Comparison of ENCODE assay signal across 27 mouse cellular contexts in the genomic region with DNA sequence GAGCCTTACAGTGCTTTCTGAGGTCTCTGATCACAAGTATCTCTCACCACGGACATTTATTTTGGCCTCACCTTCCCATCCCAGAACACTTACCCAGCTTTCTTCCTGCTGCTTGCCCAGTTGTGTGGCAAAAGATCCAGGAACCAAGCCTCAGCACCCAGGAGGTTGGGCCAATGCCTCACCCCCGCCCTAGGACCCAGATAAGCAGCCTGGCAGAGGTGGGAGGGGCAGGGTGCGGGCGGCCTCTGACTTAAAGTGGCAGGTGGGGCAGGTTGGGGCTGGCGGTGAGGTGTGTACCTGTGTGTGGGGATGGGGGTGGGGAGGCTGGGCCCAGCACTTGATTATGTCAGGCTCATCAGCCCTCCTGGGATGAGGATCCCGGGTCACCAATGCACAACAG. TPM values are rescaled to one million over a fixed set of nuclear protein-coding genes. Genes with fewer than 3 reads are reported as not detected.
DNase-seq lines count a peak whose midpoint lies in the region; ATAC-seq and TF ChIP-seq lines count a peak whose summit lies in the region.
"Had no signal": no experiment of that assay in that cellular context is flagged by ENCODE, and none has a peak within 500 bp of the region (broad histone marks: within the 10 kb centered on the region; RNA-seq: fewer than 3 reads in every experiment).

No protein-coding gene starts in this region.

- H3K9ac ChIP-seq in stomach, embryonic 14.5 days (replicated peaks; ENCODE audit: low read depth, low read length): no peak overlapping the region
- H3K9ac ChIP-seq: limb, embryonic 15.5 days had no signal

- no peaks in the 10 kb centered on the region for H3K9me3 ChIP-seq in stomach, embryonic 14.5 days (ENCODE audit: control insufficient read depth, low read depth, low read length)
- H3K9me3 ChIP-seq: embryonic facial prominence, embryonic 10.5 days; limb, embryonic 15.5 days had no signal

- peaks cover 10% of the 10 kb centered on the region; the same call in 1 of the 2 replicates for H3K4me1 ChIP-seq in stomach, embryonic 14.5 days (ENCODE audit: control insufficient read depth, insufficient read depth, low read length)

- H3K4me3 ChIP-seq in stomach, embryonic 14.5 days (ENCODE audit: low read depth, low read length): no peak overlapping the region
- H3K4me3 ChIP-seq in left cerebral cortex, adult 2 months: no peak overlapping the region
- H3K4me3 ChIP-seq: embryonic facial prominence, embryonic 10.5 days; erythroblast, embryonic 14.5 days; limb, embryonic 15.5 days had no signal

- peaks cover 29% of the 10 kb centered on the region for H3K36me3 ChIP-seq in stomach, embryonic 14.5 days (ENCODE audit: control insufficient read depth, insufficient read depth, low read length)

- peak; percentile 42 for DNase-seq in cerebellum, adult 11-12 months
- DNase-seq in cerebellum, postnatal 14 days: no peak
- peak; percentile 10 for DNase-seq in thymus, postnatal 4 days
- DNase-seq in thymus, postnatal 10 days (ENCODE audit: low spot score in 2 of 2): no peak
- DNase-seq in right cerebral cortex, postnatal 25 days: no peak
- DNase-seq in right cerebral cortex, adult 18-20 months: no peak
- no peak for DNase-seq in left cerebral cortex, adult 2 months (ENCODE audit: extremely low spot score in 1 of 2, low spot score in 2 of 2)
- DNase-seq: cerebellum, adult 18-20 months; heart, postnatal 4 days; kidney, adult 9 months; kidney, postnatal 4 days; retina, postnatal 1 day; spleen, adult 18-20 months; thymus, postnatal 25 days had no signal

- no peak for TF ChIP-seq CTCF in left cerebral cortex, adult 2 months (IDR thresholded peaks at IDR 0.05)

- H3K4me2 ChIP-seq in stomach, embryonic 14.5 days (replicated peaks; ENCODE audit: low read depth, low read length): no peak overlapping the region
- H3K4me2 ChIP-seq: limb, embryonic 15.5 days; midbrain, embryonic 11.5 days had no signal

- no peak overlapping the region for H3K27ac ChIP-seq in stomach, embryonic 14.5 days (ENCODE audit: low read length)
- no peak overlapping the region for H3K27ac ChIP-seq in left cerebral cortex, adult 2 months
- H3K27ac ChIP-seq: embryonic facial prominence, embryonic 10.5 days; limb, embryonic 15.5 days had no signal

- H3K27me3 ChIP-seq in stomach, embryonic 14.5 days (ENCODE audit: control insufficient read depth, insufficient read depth, low read length): no peaks in the 10 kb centered on the region
- H3K27me3 ChIP-seq: limb, embryonic 15.5 days had no signal

- intact Hi-C loops in left cerebral cortex, adult 2 months (cut with DNase I): no loop called here

- ATAC-seq in stomach, embryonic 14.5 days (ENCODE audit: insufficient number of reproducible peaks, insufficient read depth, low FRiP score, low read depth): peak; percentile 42; the same call in 1 of the 2 replicates
- ATAC-seq: forebrain, embryonic 16.5 days had no signal

- whole genome bisulfite sequencing in stomach, embryonic 14.5 days: 70% methylated on average over 6 of the region's 6 CpGs

RNA-seq across cellular contexts. Expression of a gene that starts 21.9 kb away (rescaled TPM):
- polyA plus RNA-seq in stomach, embryonic 14.5 days (2014; fragmentation: Nextera tagmentation; extraction: Ambion mirVana): 26.7 and 26.8 TPM in 2 replicates
- total RNA-seq in left cerebral cortex, adult 2 months (2021): 10 to 100 TPM; 62.0 to 75.6 TPM
- total RNA-seq: neutrophil, adult 5-6 weeks had no signal

RNA-seq across cellular contexts. Expression of a gene that starts 40.0 kb away (rescaled TPM):
- not detected in 2 replicates for polyA plus RNA-seq in stomach, embryonic 14.5 days (2014; fragmentation: Nextera tagmentation; extraction: Ambion mirVana)
- under 1 TPM in 1 of 2 experiments, not detected in 1; 0.16 TPM for total RNA-seq in left cerebral cortex, adult 2 months (2021)
- total RNA-seq: adrenal gland, adult 18-20 months; gastrocnemius, adult 18-20 months; heart, postnatal 4 days; layer of hippocampus, postnatal 25 days; MEL; neutrophil, adult 5-6 weeks had no signal
- polyA plus RNA-seq: embryonic facial prominence, embryonic 10.5 days; erythroblast, embryonic 14.5 days; forebrain, embryonic 16.5 days; heart, embryonic 14.5 days; limb, embryonic 15.5 days; lung, embryonic 16.5 days; midbrain, embryonic 11.5 days had no signal

RNA-seq across cellular contexts. Expression of a gene that starts 54.6 kb away (rescaled TPM):
- polyA plus RNA-seq in stomach, embryonic 14.5 days (2014; fragmentation: Nextera tagmentation; extraction: Ambion mirVana): 202 and 209 TPM in 2 replicates
- 100 to 1,000 TPM in 1 of 2 experiments, 10 to 100 TPM in 1; 78.3 to 102 TPM for total RNA-seq in left cerebral cortex, adult 2 months (2021)

RNA-seq across cellular contexts. Expression of a gene that starts 54.6 kb away (rescaled TPM):
- polyA plus RNA-seq in stomach, embryonic 14.5 days (2014; fragmentation: Nextera tagmentation; extraction: Ambion mirVana): 105 and 119 TPM in 2 replicates
- total RNA-seq in left cerebral cortex, adult 2 months (2021): 10 to 100 TPM; 60.7 to 67.5 TPM

Comparison
In these comparisons a context has a peak if more than half of its experiments do, and no peak if none do; other contexts are left out.
1. DNase-seq: peak in cerebellum, adult 11-12 months (single experiment) and thymus, postnatal 4 days (single experiment); none in cerebellum, postnatal 14 days (0 of 2), thymus, postnatal 10 days (0 of 2), right cerebral cortex, postnatal 25 days (single experiment), right cerebral cortex, adult 18-20 months (single experiment) and left cerebral cortex, adult 2 months (0 of 2).